Mouse (Mus musculus) CH12.LX (cell line): ENCODE data around the gene Atp10a. TPM values are rescaled to one million over a fixed set of nuclear protein-coding genes. Genes with fewer than 3 reads are reported as not detected.

Source experiments
- DNase-seq: peaks from one replicate; pipeline ENCODE4 v3.0.0-alpha.2; 2013; ENCODE audit errors: extremely low read depth
- H3K27ac ChIP-seq: 2 replicates; pipeline ENCODE4 v1.5.1; 2012; ENCODE audit warnings: low read depth, mild to moderate bottlenecking, control low read depth, moderate library complexity; ENCODE audit not compliant: insufficient read depth
- H3K27me3 ChIP-seq: replicated peaks from 2 replicates; pipeline ENCODE3; 2012; ENCODE audit warnings: inconsistent platforms
- H3K36me3 ChIP-seq, 2 experiments: replicated peaks in 1 of 2; 2 replicates each; pipeline versions ENCODE3 to v1.6.1; 2012; ENCODE audit warnings: inconsistent platforms in 1 of 2, low read length in 1 of 2, mild to moderate bottlenecking in 1 of 2, mixed read lengths in 1 of 2, moderate library complexity in 1 of 2; ENCODE audit not compliant: control insufficient read depth in 1 of 2, insufficient read depth in 1 of 2
- H3K4me1 ChIP-seq, 2 experiments: 2 replicates each; pipeline ENCODE4 v1.6.1; 2012; ENCODE audit warnings: inconsistent platforms in 1 of 2, moderate library complexity in 1 of 2; ENCODE audit not compliant: insufficient read depth in 2 of 2, control insufficient read depth in 1 of 2
- H3K4me2 ChIP-seq: 2 replicates; pipeline ENCODE4 v1.6.1; 2012; ENCODE audit warnings: low read depth, mild to moderate bottlenecking, control low read depth; ENCODE audit not compliant: poor library complexity, insufficient read depth, severe bottlenecking
- H3K4me3 ChIP-seq, 3 experiments: fragments of 150-350 bp in 1 of 3; sonication (generic) in 1 of 3; replicated peaks in 1 of 3; 2 replicates each; pipeline versions ENCODE3 to v1.5.1; 2011 to 2012; ENCODE audit warnings: low read depth in 2 of 3, low read length in 2 of 3, mild to moderate bottlenecking in 2 of 3, moderate library complexity in 2 of 3, control low read depth in 1 of 3, improper control_type of control experiment in 1 of 3, inconsistent platforms in 1 of 3, mixed read lengths in 1 of 3; ENCODE audit not compliant: poor library complexity in 1 of 3
- H3K79me2 ChIP-seq: replicated peaks from 2 replicates; pipeline ENCODE4 v1.6.1; 2012; ENCODE audit warnings: mild to moderate bottlenecking, moderate library complexity; ENCODE audit not compliant: control insufficient read depth, poor library complexity, insufficient read depth, severe bottlenecking; ENCODE audit errors: extremely low read depth
- H3K9ac ChIP-seq: 2 replicates; pipeline ENCODE4 v1.6.1; 2012; ENCODE audit warnings: low read depth, mild to moderate bottlenecking, control low read depth, moderate library complexity; ENCODE audit not compliant: insufficient read depth
- H3K9me3 ChIP-seq: replicated peaks from 2 replicates; pipeline ENCODE3; 2012; ENCODE audit warnings: low read length, inconsistent platforms, mixed read lengths
- BHLHE40 ChIP-seq: IDR thresholded peaks from 2 replicates; pipeline ENCODE4 v1.6.1; 2011; ENCODE audit warnings: mild to moderate bottlenecking, low read depth, low read length, improper control_type of control experiment
- CTCF ChIP-seq, 2 experiments: IDR thresholded peaks in 1 of 2; conservative IDR thresholded peaks in 1 of 2; 2 replicates each; pipeline ENCODE4 v1.5.1; 2011 to 2012; ENCODE audit warnings: low read depth in 2 of 2, low read length in 2 of 2, improper control_type of control experiment in 1 of 2, inconsistent platforms in 1 of 2, mild to moderate bottlenecking in 1 of 2, moderate library complexity in 1 of 2
- E2F4 ChIP-seq: IDR thresholded peaks from 2 replicates; pipeline ENCODE4 v1.6.1; 2011; ENCODE audit warnings: low read depth, low read length, improper control_type of control experiment; ENCODE audit not compliant: insufficient replicate concordance
- ELF1 ChIP-seq: IDR thresholded peaks from 2 replicates; pipeline ENCODE4 v1.6.1; 2014; ENCODE audit warnings: low read depth, mild to moderate bottlenecking, inconsistent platforms, low read length, improper control_type of control experiment
- EP300 ChIP-seq: IDR thresholded peaks from 2 replicates; pipeline ENCODE4 v1.6.1; 2011; ENCODE audit warnings: low read length, improper control_type of control experiment
- ETS1 ChIP-seq: conservative IDR thresholded peaks from 2 replicates; pipeline ENCODE4 v1.6.1; 2012; ENCODE audit warnings: low read depth, mild to moderate bottlenecking, inconsistent platforms, low read length, improper control_type of control experiment, moderate library complexity
- GABPA ChIP-seq: IDR thresholded peaks from 2 replicates; pipeline ENCODE4 v1.6.1; 2012; ENCODE audit warnings: low read depth, low read length, improper control_type of control experiment, inconsistent platforms; ENCODE audit not compliant: insufficient replicate concordance
- JUND ChIP-seq: conservative IDR thresholded peaks from 2 replicates; pipeline ENCODE4 v1.6.1; 2011; ENCODE audit warnings: low read depth, low read length, improper control_type of control experiment
- KAT2A ChIP-seq: IDR thresholded peaks from 2 replicates; pipeline ENCODE4 v1.6.1; 2012; ENCODE audit warnings: low read length, improper control_type of control experiment, inconsistent platforms; ENCODE audit not compliant: insufficient replicate concordance
- MAFK ChIP-seq: IDR thresholded peaks from 2 replicates; pipeline ENCODE4 v1.6.1; 2011; ENCODE audit warnings: low read length, improper control_type of control experiment; ENCODE audit not compliant: insufficient replicate concordance
- MAX ChIP-seq: IDR thresholded peaks from 2 replicates; pipeline ENCODE4 v1.6.1; 2011; ENCODE audit warnings: low read length, improper control_type of control experiment
- MAZ ChIP-seq: IDR thresholded peaks from 2 replicates; pipeline ENCODE4 v1.6.1; 2012; ENCODE audit warnings: low read depth, mild to moderate bottlenecking, inconsistent platforms, low read length, improper control_type of control experiment, moderate library complexity
- MXI1 ChIP-seq: IDR thresholded peaks from 2 replicates; pipeline ENCODE4 v1.6.1; 2011; ENCODE audit warnings: mild to moderate bottlenecking, low read depth, low read length, improper control_type of control experiment
- MYC ChIP-seq: IDR thresholded peaks from 2 replicates; pipeline ENCODE4 v1.6.1; 2011; ENCODE audit warnings: low read depth, mild to moderate bottlenecking, improper control_type of control experiment, low read length
- NELFE ChIP-seq: IDR thresholded peaks from 2 replicates; pipeline ENCODE4 v1.6.1; 2011; ENCODE audit warnings: low read depth, low read length, improper control_type of control experiment
- POLR2A ChIP-seq: IDR thresholded peaks from 2 replicates; pipeline ENCODE4 v1.6.1; 2011; ENCODE audit warnings: low read depth, mild to moderate bottlenecking, improper control_type of control experiment, low read length
- POLR2AphosphoS2 ChIP-seq: IDR thresholded peaks from 2 replicates; pipeline ENCODE4 v1.6.1; 2011; ENCODE audit warnings: low read depth, low read length, improper control_type of control experiment
- RCOR1 ChIP-seq: conservative IDR thresholded peaks from 2 replicates; pipeline ENCODE4 v1.6.1; 2012; ENCODE audit warnings: low read depth, mild to moderate bottlenecking, inconsistent platforms, low read length, improper control_type of control experiment
- SMC3 ChIP-seq: IDR thresholded peaks from 2 replicates; pipeline ENCODE4 v1.6.1; 2011; ENCODE audit warnings: low read depth, low read length, improper control_type of control experiment
- TBP ChIP-seq: conservative IDR thresholded peaks from 2 replicates; pipeline ENCODE4 v1.6.1; 2011; ENCODE audit warnings: low read depth, low read length, improper control_type of control experiment
- UBTF ChIP-seq: IDR thresholded peaks from 2 replicates; pipeline ENCODE4 v1.6.1; 2012; ENCODE audit warnings: low read depth, mild to moderate bottlenecking, inconsistent platforms, low read length, improper control_type of control experiment, moderate library complexity
- USF1 ChIP-seq: IDR thresholded peaks from 2 replicates; pipeline ENCODE4 v1.6.1; 2014; ENCODE audit warnings: low read depth, mild to moderate bottlenecking, inconsistent platforms, low read length, improper control_type of control experiment
- USF2 ChIP-seq: conservative IDR thresholded peaks from 2 replicates; pipeline ENCODE4 v1.6.1; 2011; ENCODE audit warnings: low read depth, low read length, improper control_type of control experiment
- ZC3H11A ChIP-seq: IDR thresholded peaks from 2 replicates; pipeline ENCODE4 v1.6.1; 2012; ENCODE audit warnings: low read depth, mild to moderate bottlenecking, inconsistent platforms, low read length, improper control_type of control experiment
- ZKSCAN1 ChIP-seq: IDR thresholded peaks from 2 replicates; pipeline ENCODE4 v1.6.1; 2012; ENCODE audit warnings: low read depth, inconsistent platforms, low read length, improper control_type of control experiment, borderline replicate concordance
- ZMIZ1 ChIP-seq: IDR thresholded peaks from 2 replicates; pipeline ENCODE4 v1.6.1; 2012; ENCODE audit warnings: low read depth, mild to moderate bottlenecking, inconsistent platforms, low read length, improper control_type of control experiment
- ZNF384 ChIP-seq: IDR thresholded peaks from 2 replicates; pipeline ENCODE4 v1.6.1; 2012; ENCODE audit warnings: low read depth, low read length, improper control_type of control experiment, inconsistent platforms
- dilution Hi-C: fragments of 300-500 bp; cut with MboI; formaldehyde crosslinking; loops from 2 replicates; pipeline ENCODE4 v1.14.3; 2020; ENCODE audit warnings: low sequenced_read_pairs; ENCODE audit not compliant: extremely low pct_unique_long_range_greater_than_20kb, extremely low pct_ligation_motif_present
- in situ Hi-C: fragments of 300-500 bp; cut with MboI; formaldehyde crosslinking; loops from 3 replicates; pipeline ENCODE4 v1.14.3; 2019; ENCODE audit warnings: low sequenced_read_pairs, low pct_ligation_motif_present, low pct_unique_long_range_greater_than_20kb, mixed read lengths
- polyA plus RNA-seq: library from polyadenylated mRNA; unstranded; fragments of >175 nt; gene quantifications from 2 replicates; pipeline ENCODE4 v1.2.1, GENCODE M21; 2012; ENCODE audit warnings: low read depth; ENCODE audit not compliant: insufficient read length
- total RNA-seq, 2 experiments: library from RNA; depleted of rRNA; stranded (reverse); fragments of 300-350 nt in 1 of 2; fragments of >200 nt in 1 of 2; gene quantifications; 2 replicates each; pipeline ENCODE4 v1.2.3; 2012 to 2014

The Atp10a gene
- total and polyA plus RNA-seq, 3 experiments, result not detected

DNA sequence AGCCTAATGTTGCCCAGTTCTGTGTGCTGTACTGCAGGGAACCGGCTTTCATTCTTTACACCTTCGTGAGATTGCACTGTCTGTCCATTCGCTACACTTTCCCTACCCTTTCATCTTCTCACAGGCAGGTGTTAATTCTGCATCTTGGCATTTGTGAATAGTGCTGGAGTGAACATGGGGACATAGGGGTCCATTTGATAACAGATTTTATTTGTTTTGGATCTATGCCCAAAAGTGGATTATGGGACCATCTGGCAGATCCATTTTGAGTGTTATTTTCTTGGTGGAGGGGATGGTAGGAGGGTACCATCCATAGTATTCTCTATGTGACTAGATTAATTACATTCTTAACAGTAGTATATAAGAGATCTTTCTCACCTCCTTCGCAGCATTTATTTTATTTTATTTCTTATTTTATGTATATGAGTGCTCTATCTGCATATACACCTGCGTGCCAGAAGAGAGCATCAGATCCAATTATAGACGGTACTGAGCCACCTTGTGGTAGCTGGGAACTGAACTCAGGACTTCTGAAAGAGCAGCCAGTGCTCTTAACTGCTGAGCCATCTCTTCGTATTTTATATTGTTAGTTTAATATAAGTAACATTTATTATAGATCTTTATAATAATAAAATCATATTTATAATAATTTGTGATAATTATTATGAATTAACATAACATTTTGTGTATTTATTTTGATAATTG, 42.9 kb downstream of the Atp10a start:
- no peaks in the 10 kb centered on the region for H3K36me3 ChIP-seq
- no peak for DNase-seq
- no peak overlapping the region for H3K4me2 ChIP-seq
- in situ Hi-C loops, result no loop called here
- no peak overlapping the region for H3K27ac ChIP-seq
- no peaks in the 10 kb centered on the region for H3K27me3 ChIP-seq
- H3K4me1 ChIP-seq, result no peaks in the 10 kb centered on the region
- dilution Hi-C loops, result no loop called here
- no peak overlapping the region for H3K9ac ChIP-seq
- H3K4me3 ChIP-seq, result no peak overlapping the region
- TF ChIP-seq BHLHE40, result no peak
- no peak for TF ChIP-seq KAT2A
- no peak for TF ChIP-seq USF2
- no peak for TF ChIP-seq POLR2A
- no peak for TF ChIP-seq ETS1
- no peak for TF ChIP-seq TBP
- TF ChIP-seq RCOR1, result no peak
- no peak for TF ChIP-seq ZNF384
- TF ChIP-seq MAX, result no peak
- no peak for TF ChIP-seq JUND
- TF ChIP-seq EP300, result no peak
- no peak for TF ChIP-seq NELFE
- TF ChIP-seq SMC3, result no peak
- no peak for TF ChIP-seq GABPA
- no peak for TF ChIP-seq E2F4
- TF ChIP-seq MXI1, result no peak
- no peak for TF ChIP-seq POLR2AphosphoS2
- no peak for TF ChIP-seq CTCF (conservative IDR thresholded peaks at IDR 0.05 in 1 of 2, IDR thresholded peaks at IDR 0.05 in 1 of 2; ENCODE audit: low read depth in 2 of 2, low read length in 2 of 2)
- TF ChIP-seq ELF1, result no peak
- TF ChIP-seq, all 38 proteins: peak for 0
- peaks cover 42% of the 10 kb centered on the region for H3K9me3 ChIP-seq
- no peaks in the 10 kb centered on the region for H3K79me2 ChIP-seq

DNA sequence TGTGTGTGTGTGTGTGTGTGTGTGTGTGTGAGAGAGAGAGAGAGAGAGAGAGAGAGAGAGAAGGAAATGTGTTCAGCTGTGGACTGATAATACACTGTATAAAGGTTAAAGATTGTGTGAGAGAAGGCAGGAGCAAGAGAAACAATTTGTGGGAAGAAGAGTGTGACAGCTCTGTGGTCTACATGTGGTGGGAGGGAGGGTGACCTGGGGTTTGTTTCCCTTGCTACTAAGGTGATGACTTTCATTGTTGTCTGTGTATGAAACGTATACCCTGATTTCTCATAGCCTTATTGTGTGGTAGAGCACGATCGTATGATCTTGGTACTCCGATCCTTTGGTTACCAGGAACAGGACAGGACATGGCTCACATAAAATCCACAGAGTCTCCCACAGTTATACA, 45.3 kb downstream of the Atp10a start:
- no peak overlapping the region for H3K4me2 ChIP-seq
- no peak overlapping the region for H3K9ac ChIP-seq
- H3K27me3 ChIP-seq, result no peaks in the 10 kb centered on the region
- H3K4me3 ChIP-seq, result no peak overlapping the region
- H3K27ac ChIP-seq, result no peak overlapping the region
- DNase-seq, result no peak
- no peaks in the 10 kb centered on the region for H3K36me3 ChIP-seq
- H3K79me2 ChIP-seq, result no peaks in the 10 kb centered on the region
- in situ Hi-C loops (no loop called here), dilution Hi-C loops (no loop called here)
- H3K4me1 ChIP-seq, result no peaks in the 10 kb centered on the region
- TF ChIP-seq MAX (no peak), GABPA (no peak), MYC (no peak), MAFK (no peak), MXI1 (no peak), ZC3H11A (no peak), UBTF (no peak), E2F4 (no peak), EP300 (no peak), MAZ (no peak), ETS1 (no peak), JUND (no peak), BHLHE40 (no peak), POLR2A (no peak), ZKSCAN1 (no peak), ZMIZ1 (no peak), RCOR1 (no peak), TBP (no peak), USF1 (no peak)
- peaks cover 36% of the 10 kb centered on the region for H3K9me3 ChIP-seq
